Mouse (Mus musculus) stomach, postnatal 0 days (tissue): ENCODE measurements at regions not wholly inside any gene's neighbourhood (a gene's known extent, or its start where the extent isn't known, plus 50 kb on each side); places are given as distances from the start of the nearest gene placed in this dataset.

Source experiments
- ATAC-seq: fragments of 200-750 bp; cut with Nextera tagmentation; 2 replicates; pipeline ENCODE4 v1.8.0; 2017; ENCODE audit not compliant: low FRiP score, low TSS enrichment
- DNase-seq: peaks from one replicate; pipeline ENCODE4 v3.0.0-alpha.2; 2016; ENCODE audit warnings: low spot score
- H3K27ac ChIP-seq: fragments of 300-500 bp; sonication (generic); replicated peaks from 2 replicates; pipeline ENCODE4 v1.5.1; 2014; ENCODE audit warnings: mild to moderate bottlenecking, control low read depth
- H3K27me3 ChIP-seq: fragments of 300-500 bp; sonication (generic); 2 replicates; pipeline ENCODE4 v1.6.1; 2014; ENCODE audit warnings: low read length; ENCODE audit not compliant: control insufficient read depth, insufficient read depth
- H3K36me3 ChIP-seq: fragments of 300-500 bp; sonication (generic); 2 replicates; pipeline ENCODE4 v1.6.1; 2014; ENCODE audit warnings: low read length, mixed read lengths; ENCODE audit not compliant: control insufficient read depth, insufficient read depth
- H3K4me1 ChIP-seq: fragments of 300-500 bp; sonication (generic); replicated peaks from 2 replicates; pipeline ENCODE4 v1.6.1; 2014; ENCODE audit warnings: antibody characterized with exemption; ENCODE audit not compliant: control insufficient read depth, insufficient read depth
- H3K4me2 ChIP-seq: fragments of 300-500 bp; sonication (generic); replicated peaks from 2 replicates; pipeline ENCODE4 v1.6.1; 2014; ENCODE audit warnings: low read depth, mild to moderate bottlenecking, control low read depth, moderate library complexity
- H3K4me3 ChIP-seq: fragments of 300-500 bp; sonication (generic); 2 replicates; pipeline ENCODE4 v1.5.1; 2014; ENCODE audit warnings: low read depth, low read length, control low read depth
- H3K9ac ChIP-seq: fragments of 300-500 bp; sonication (generic); 2 replicates; pipeline ENCODE4 v1.6.1; 2014; ENCODE audit warnings: mild to moderate bottlenecking, low read length, control low read depth, mixed read lengths
- H3K9me3 ChIP-seq: fragments of 300-500 bp; sonication (generic); 2 replicates; pipeline ENCODE4 v1.6.1; 2016; ENCODE audit warnings: low read length; ENCODE audit not compliant: control insufficient read depth
- CTCF ChIP-seq: IDR thresholded peaks from 2 replicates; pipeline ENCODE4 v1.5.1; 2016; ENCODE audit warnings: antibody characterized with exemption, low read depth, mild to moderate bottlenecking, moderate library complexity
- EP300 ChIP-seq: optimal IDR thresholded peaks from 2 replicates; pipeline ENCODE3; 2016; ENCODE audit warnings: antibody characterized with exemption
- WGBS: fragments of 180-500 bp; shearing (Covaris S2); extraction: QIAGEN DNeasy Blood & Tissue Kit; methylation state at CpG from one replicate; pipeline ENCODE4 v1.1.7; 2014; 5-methylcytosine and 5-hydroxymethylcytosine counted together

DNA sequence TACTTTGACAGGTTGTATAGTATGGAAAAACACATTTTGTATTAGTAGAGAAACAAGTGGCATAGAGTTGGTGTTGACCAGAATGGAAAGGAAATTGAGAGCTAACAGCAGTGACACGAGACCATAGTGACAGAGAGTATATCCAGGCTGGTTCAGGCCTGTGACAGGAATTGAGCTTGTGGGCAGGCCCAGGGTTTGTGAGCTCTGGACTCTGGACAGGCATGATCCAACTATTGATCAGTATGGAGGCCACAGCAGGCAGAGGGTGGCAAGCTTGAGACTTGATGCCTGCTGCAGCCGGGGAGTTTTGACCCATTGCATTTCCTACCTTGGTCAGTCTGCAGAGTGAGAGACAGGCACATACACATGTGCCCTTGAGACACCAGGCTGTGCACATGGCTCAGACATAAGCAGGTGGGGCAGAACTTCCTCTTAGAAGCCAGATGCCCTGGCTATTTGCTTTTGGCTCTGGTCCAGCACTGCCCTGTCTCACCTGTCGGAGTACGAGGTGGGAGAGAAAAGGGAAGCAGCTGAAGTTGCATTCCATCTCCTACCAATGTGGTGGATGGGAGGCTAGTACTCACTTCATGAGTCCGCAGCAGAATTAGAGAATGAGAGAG is 1006.2 kb upstream of the Cdh20 start:
- no peak overlapping the region for H3K4me2 ChIP-seq
- no peaks in the 10 kb centered on the region for H3K27me3 ChIP-seq
- 68% methylated on average over 5 of the region's 5 CpGs for whole genome bisulfite sequencing
- no peak overlapping the region for H3K4me3 ChIP-seq
- H3K27ac ChIP-seq = no peak overlapping the region
- no peaks in the 10 kb centered on the region for H3K36me3 ChIP-seq
- ATAC-seq = 0 out of 2 replicates have a peak, but pooled peaks have one; percentile 51
- H3K9ac ChIP-seq = no peak overlapping the region
- no peaks in the 10 kb centered on the region for H3K4me1 ChIP-seq
- TF ChIP-seq EP300 (no peak), CTCF (no peak)
- H3K9me3 ChIP-seq = no peaks in the 10 kb centered on the region
- DNase-seq = peak; percentile 17

DNA sequence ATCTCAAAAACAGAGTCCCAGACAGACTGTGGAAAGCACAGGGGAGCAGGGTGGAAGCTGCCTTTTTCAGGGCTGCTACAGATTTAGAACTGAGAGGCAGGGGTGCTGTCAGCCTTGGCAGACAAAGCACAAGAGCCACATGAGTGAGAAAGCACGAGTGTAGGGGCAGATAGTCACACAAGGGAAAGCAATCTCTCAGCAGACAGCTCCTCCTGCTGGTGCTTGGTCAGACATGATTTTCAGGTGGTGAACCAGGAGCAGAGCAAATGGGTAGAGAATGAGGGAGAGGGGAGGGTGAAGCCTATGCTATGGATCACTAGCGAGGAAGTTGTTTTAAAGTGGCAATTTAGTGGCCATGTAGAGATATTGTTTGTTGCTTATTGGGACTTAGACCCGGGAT is 1005.6 kb upstream of the Cdh20 start:
- DNase-seq (peak; percentile 36), ATAC-seq (no peak)
- Histone ChIP-seq H3K36me3 (no peaks in the 10 kb centered on the region), H3K9ac (no peak overlapping the region), H3K4me2 (no peak overlapping the region), H3K27me3 (no peaks in the 10 kb centered on the region), H3K4me3 (no peak overlapping the region), H3K27ac (no peak overlapping the region), H3K9me3 (no peaks in the 10 kb centered on the region), H3K4me1 (no peaks in the 10 kb centered on the region)
- WGBS = 42% methylated on average over 3 of the region's 3 CpGs
- TF ChIP-seq CTCF (peak; percentile 62), EP300 (no peak)

GRCm38 (mm10) chr1:103767315-103767714 is 1001.0 kb upstream of the Cdh20 start:
- no peaks in the 10 kb centered on the region for H3K4me1 ChIP-seq
- no peaks in the 10 kb centered on the region for H3K36me3 ChIP-seq
- 64% methylated on average over 2 of the region's 2 CpGs for WGBS
- no peak overlapping the region for H3K4me2 ChIP-seq
- DNase-seq (no peak), ATAC-seq (no peak)
- TF ChIP-seq EP300 = no peak
- TF ChIP-seq CTCF = no peak
- no peaks in the 10 kb centered on the region for H3K27me3 ChIP-seq
- no peak overlapping the region for H3K9ac ChIP-seq
- H3K27ac ChIP-seq = no peak overlapping the region
- H3K4me3 ChIP-seq = no peak overlapping the region
- H3K9me3 ChIP-seq = no peaks in the 10 kb centered on the region

DNA sequence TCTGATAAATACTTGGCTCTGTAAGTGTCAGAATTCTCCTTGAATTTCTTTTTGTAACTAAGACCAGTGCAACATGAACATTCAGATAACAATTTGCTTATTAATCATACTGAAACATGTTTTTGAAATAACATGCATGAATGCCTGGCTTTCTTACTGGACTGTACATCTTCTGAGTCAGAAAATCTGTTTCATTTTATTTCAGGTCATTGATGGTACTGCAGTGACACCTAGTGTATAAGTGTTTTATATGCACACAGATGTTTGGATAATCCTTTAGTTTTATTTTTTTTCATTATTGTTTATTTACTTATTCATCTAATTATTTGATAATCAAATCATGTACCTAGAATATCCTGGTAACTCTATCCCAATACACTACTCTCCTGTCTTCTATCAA is 983.6 kb upstream of the Cdh20 start:
- ATAC-seq (no peak), DNase-seq (no peak)
- H3K9ac ChIP-seq = no peak overlapping the region
- TF ChIP-seq CTCF (peak; percentile 57), EP300 (no peak)
- no peaks in the 10 kb centered on the region for H3K36me3 ChIP-seq
- H3K9me3 ChIP-seq = no peaks in the 10 kb centered on the region
- H3K4me2 ChIP-seq = no peak overlapping the region
- H3K4me1 ChIP-seq = no peaks in the 10 kb centered on the region
- no peaks in the 10 kb centered on the region for H3K27me3 ChIP-seq
- H3K4me3 ChIP-seq = no peak overlapping the region
- H3K27ac ChIP-seq = no peak overlapping the region

DNA sequence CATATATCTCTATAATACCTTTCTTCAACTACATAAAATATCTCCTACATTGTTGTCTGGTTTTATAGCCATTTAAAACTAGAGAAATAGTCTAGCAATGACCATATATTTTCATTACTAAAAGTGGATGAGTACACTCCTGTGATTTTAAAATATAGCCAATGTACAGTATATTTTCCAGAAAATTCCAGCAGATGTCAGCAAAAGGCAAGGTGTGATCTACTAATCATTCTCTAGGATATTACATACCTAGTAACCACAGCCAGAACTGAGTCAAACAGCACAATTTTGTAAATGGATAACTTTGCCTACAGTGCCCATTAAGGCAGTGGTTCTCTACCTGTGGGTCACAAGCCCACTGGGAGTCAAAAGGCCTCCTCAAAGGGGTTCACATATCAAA is 972.0 kb upstream of the Cdh20 start:
- Histone ChIP-seq H3K27ac (no peak overlapping the region), H3K36me3 (no peaks in the 10 kb centered on the region), H3K27me3 (no peaks in the 10 kb centered on the region), H3K9me3 (no peaks in the 10 kb centered on the region), H3K4me2 (no peak overlapping the region), H3K4me3 (no peak overlapping the region), H3K4me1 (no peaks in the 10 kb centered on the region), H3K9ac (no peak overlapping the region)
- no peak for TF ChIP-seq EP300
- TF ChIP-seq CTCF = no peak
- no peak for ATAC-seq
- no peak for DNase-seq

DNA sequence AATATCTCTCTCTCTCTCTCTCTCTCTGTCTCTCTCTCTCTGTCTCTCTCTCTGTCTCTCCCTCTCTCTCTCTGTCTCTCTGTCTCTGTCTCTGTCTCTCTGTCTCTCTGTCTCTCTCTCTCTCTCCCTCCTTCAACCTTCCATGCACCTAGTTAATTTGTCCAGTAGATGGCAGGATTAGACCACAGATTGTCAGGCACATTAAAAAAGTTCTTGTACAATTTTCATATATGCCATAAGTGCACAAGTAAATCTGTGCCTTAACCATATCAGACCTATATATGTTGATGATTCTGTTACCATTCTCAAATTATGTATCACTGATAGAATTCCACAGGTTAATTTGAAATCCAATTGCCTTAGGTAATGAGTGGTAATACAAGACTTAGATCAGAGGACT is 969.0 kb upstream of the Cdh20 start:
- DNase-seq (no peak), ATAC-seq (no peak)
- Histone ChIP-seq H3K4me1 (no peaks in the 10 kb centered on the region), H3K27me3 (no peaks in the 10 kb centered on the region), H3K27ac (no peak overlapping the region), H3K4me3 (no peak overlapping the region), H3K4me2 (no peak overlapping the region), H3K9me3 (no peaks in the 10 kb centered on the region), H3K36me3 (no peaks in the 10 kb centered on the region), H3K9ac (no peak overlapping the region)
- TF ChIP-seq CTCF (peak; percentile 75), EP300 (no peak)

DNA sequence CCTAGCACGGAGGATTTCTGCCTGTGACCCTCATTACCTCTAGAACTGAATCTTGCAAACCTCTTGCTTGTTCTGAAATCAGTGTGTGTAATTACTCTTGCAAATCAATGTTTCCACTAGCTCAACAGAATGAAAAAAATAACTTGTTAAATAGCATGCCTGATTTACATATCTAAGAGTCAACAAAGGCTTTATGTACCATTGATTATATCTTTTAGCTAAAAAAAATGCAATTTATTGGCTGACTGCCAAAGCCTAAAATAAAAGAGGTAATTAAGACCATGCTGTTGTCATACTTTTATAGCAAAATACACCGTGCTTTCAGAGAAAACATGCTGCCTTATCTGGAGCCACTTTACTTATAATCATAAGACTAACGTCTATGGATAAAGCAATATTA is 950.4 kb upstream of the Cdh20 start:
- H3K9ac ChIP-seq = no peak overlapping the region
- H3K4me1 ChIP-seq = no peaks in the 10 kb centered on the region
- no peak overlapping the region for H3K4me2 ChIP-seq
- no peak overlapping the region for H3K4me3 ChIP-seq
- H3K36me3 ChIP-seq = no peaks in the 10 kb centered on the region
- no peak for TF ChIP-seq EP300
- no peak for TF ChIP-seq CTCF
- no peak overlapping the region for H3K27ac ChIP-seq
- H3K27me3 ChIP-seq = no peaks in the 10 kb centered on the region
- no peaks in the 10 kb centered on the region for H3K9me3 ChIP-seq
- WGBS = 48% methylated on average over 3 of the region's 3 CpGs
- ATAC-seq = no peak
- DNase-seq = no peak
